Comparison of ENCODE assay signal across 23 mouse cellular contexts in genomic region chr1:132637346-132637745, GRCm38 (mm10).
DNase-seq lines count a peak whose midpoint lies in the region; ATAC-seq and TF ChIP-seq lines count a peak whose summit lies in the region.
"Had no signal": no experiment of that assay in that cellular context is flagged by ENCODE, and none has a peak within 500 bp of the region (broad histone marks: within the 10 kb centered on the region; RNA-seq: fewer than 3 reads in every experiment).

No protein-coding gene starts in this region.

- peaks cover 18% of the 10 kb centered on the region; the same call in 1 of the 2 replicates for H3K36me3 ChIP-seq in midbrain, embryonic 10.5 days
- H3K36me3 ChIP-seq in midbrain, embryonic 15.5 days (replicated peaks) = 0 out of 2 replicates have a peak, but pooled peaks cover 13% of the 10 kb centered on the region
- peaks cover 58% of the 10 kb centered on the region for H3K36me3 ChIP-seq in forebrain, embryonic 13.5 days (ENCODE audit: poor library complexity, severe bottlenecking)
- peaks cover 65% of the 10 kb centered on the region for H3K36me3 ChIP-seq in forebrain, postnatal 0 days (ENCODE audit: insufficient read depth)
- H3K36me3 ChIP-seq: embryonic facial prominence, embryonic 10.5 days; embryonic facial prominence, embryonic 15.5 days; heart, embryonic 13.5 days; liver, embryonic 12.5 days had no signal

- no peak overlapping the region for H3K4me2 ChIP-seq in midbrain, embryonic 15.5 days
- no peak overlapping the region for H3K4me2 ChIP-seq in forebrain, embryonic 13.5 days
- no peak overlapping the region for H3K4me2 ChIP-seq in forebrain, postnatal 0 days (ENCODE audit: low read depth)
- H3K4me2 ChIP-seq: embryonic facial prominence, embryonic 15.5 days; heart, embryonic 13.5 days; liver, embryonic 12.5 days; neural tube, embryonic 13.5 days had no signal

- no peak for TF ChIP-seq CTCF in forebrain, postnatal 0 days (IDR thresholded peaks at IDR 0.05; ENCODE audit: low read depth)

- no peak overlapping the region for H3K9ac ChIP-seq in midbrain, embryonic 15.5 days
- no peak overlapping the region for H3K9ac ChIP-seq in forebrain, embryonic 13.5 days
- no peak overlapping the region for H3K9ac ChIP-seq in forebrain, postnatal 0 days
- H3K9ac ChIP-seq: embryonic facial prominence, embryonic 15.5 days; heart, embryonic 13.5 days; liver, embryonic 12.5 days; neural tube, embryonic 13.5 days had no signal

- no peak overlapping the region for H3K4me3 ChIP-seq in midbrain, embryonic 10.5 days
- H3K4me3 ChIP-seq in midbrain, embryonic 15.5 days = no peak overlapping the region
- H3K4me3 ChIP-seq in forebrain, embryonic 13.5 days = no peak overlapping the region
- H3K4me3 ChIP-seq in forebrain, postnatal 0 days (ENCODE audit: low read depth, low read length) = no peak overlapping the region
- H3K4me3 ChIP-seq: embryonic facial prominence, embryonic 10.5 days; embryonic facial prominence, embryonic 15.5 days; heart, embryonic 13.5 days; liver, embryonic 12.5 days; neural tube, embryonic 13.5 days had no signal

- 87% methylated on average over 7 of the region's 7 CpGs for WGBS in midbrain, embryonic 10.5 days
- 79% methylated on average over 7 of the region's 7 CpGs for WGBS in midbrain, embryonic 15.5 days
- 87% methylated on average over 7 of the region's 7 CpGs for WGBS in forebrain, embryonic 13.5 days
- WGBS in forebrain, postnatal 0 days = 61% methylated on average over 7 of the region's 7 CpGs

- ATAC-seq in frontal cortex, adult (ENCODE audit: low TSS enrichment) = peak; percentile 28; the same call in 1 of the 2 replicates
- no peak for ATAC-seq in midbrain, embryonic 15.5 days (replicated peaks)
- ATAC-seq in forebrain, embryonic 13.5 days = no peak
- peak; percentile 33 for ATAC-seq in forebrain, postnatal 0 days
- ATAC-seq: intestine, embryonic 16.5 days; liver, embryonic 12.5 days; lung, postnatal 0 days had no signal

- H3K9me3 ChIP-seq in midbrain, embryonic 10.5 days (replicated peaks) = no peaks in the 10 kb centered on the region
- H3K9me3 ChIP-seq in midbrain, embryonic 15.5 days = no peaks in the 10 kb centered on the region
- no peaks in the 10 kb centered on the region for H3K9me3 ChIP-seq in forebrain, embryonic 13.5 days (replicated peaks)
- no peaks in the 10 kb centered on the region for H3K9me3 ChIP-seq in forebrain, postnatal 0 days (ENCODE audit: low read length)
- H3K9me3 ChIP-seq: embryonic facial prominence, embryonic 10.5 days; embryonic facial prominence, embryonic 15.5 days; heart, embryonic 13.5 days; liver, embryonic 12.5 days; neural tube, embryonic 13.5 days had no signal

- peak overlapping the region; percentile 58; the same call in 1 of the 2 replicates for H3K27ac ChIP-seq in midbrain, embryonic 10.5 days (replicated peaks)
- no peak overlapping the region for H3K27ac ChIP-seq in midbrain, embryonic 15.5 days
- peak overlapping the region; percentile 19; the same call in 1 of the 2 replicates for H3K27ac ChIP-seq in forebrain, embryonic 13.5 days
- H3K27ac ChIP-seq in forebrain, postnatal 0 days (ENCODE audit: low read depth, low read length) = 0 out of 2 replicates have a peak overlapping the region, but pooled peaks have one; percentile 45
- H3K27ac ChIP-seq: embryonic facial prominence, embryonic 10.5 days; embryonic facial prominence, embryonic 15.5 days; heart, embryonic 13.5 days; liver, embryonic 12.5 days; neural tube, embryonic 13.5 days had no signal

- DNase-seq in frontal cortex, adult 2 months (ENCODE audit: extremely low spot score in 1 of 2, low spot score in 1 of 2) = no peak
- no peak for DNase-seq in midbrain, embryonic 10.5 days (ENCODE audit: low spot score)
- peak; percentile 66 for DNase-seq in forebrain, postnatal 0 days
- no peak for DNase-seq in layer of hippocampus, postnatal 10 days (ENCODE audit: low spot score in 2 of 2)
- DNase-seq: adrenal gland, postnatal 25 days; B cell, adult 2 months; cerebellum, adult 8-10 months; heart, postnatal 10 days; kidney, adult 8-10 months; kidney, postnatal 10 days; lung, adult 18-20 months; thymus, adult 2 months; thymus, postnatal 4 days had no signal

- H3K27me3 ChIP-seq in midbrain, embryonic 10.5 days (ENCODE audit: low read depth, poor library complexity, severe bottlenecking) = no peaks in the 10 kb centered on the region
- no peaks in the 10 kb centered on the region for H3K27me3 ChIP-seq in midbrain, embryonic 15.5 days (replicated peaks)
- H3K27me3 ChIP-seq in forebrain, embryonic 13.5 days = no peaks in the 10 kb centered on the region
- H3K27me3 ChIP-seq in forebrain, postnatal 0 days (ENCODE audit: insufficient read depth, low read length) = no peaks in the 10 kb centered on the region
- H3K27me3 ChIP-seq: embryonic facial prominence, embryonic 15.5 days; neural tube, embryonic 13.5 days had no signal

- peaks cover 28% of the 10 kb centered on the region for H3K4me1 ChIP-seq in midbrain, embryonic 10.5 days
- peaks cover 21% of the 10 kb centered on the region for H3K4me1 ChIP-seq in midbrain, embryonic 15.5 days
- H3K4me1 ChIP-seq in forebrain, embryonic 13.5 days = peaks cover 47% of the 10 kb centered on the region
- H3K4me1 ChIP-seq in forebrain, postnatal 0 days (ENCODE audit: insufficient read depth) = peaks cover 17% of the 10 kb centered on the region
- H3K4me1 ChIP-seq: embryonic facial prominence, embryonic 15.5 days; heart, embryonic 13.5 days; liver, embryonic 12.5 days had no signal

Comparison
In these comparisons a context has a peak if more than half of its experiments do, and no peak if none do; other contexts are left out.
1. ATAC-seq: peak in frontal cortex, adult (single experiment) and forebrain, postnatal 0 days (single experiment); none in midbrain, embryonic 15.5 days (single experiment) and forebrain, embryonic 13.5 days (single experiment).